Mouse (Mus musculus) embryonic fibroblast, embryonic 13.5 days (primary cell): ENCODE data around the gene Coq8a.

Source experiments
- CTCF ChIP-seq: IDR thresholded peaks from 2 replicates; pipeline ENCODE4 v1.5.1; 2011; ENCODE audit warnings: mild to moderate bottlenecking, control low read depth, low read length, moderate library complexity, borderline replicate concordance; ENCODE audit not compliant: insufficient read depth
- POLR2A ChIP-seq: IDR thresholded peaks from 2 replicates; pipeline ENCODE4 v1.6.1; 2011; ENCODE audit warnings: low read depth, mild to moderate bottlenecking, control low read depth, low read length, moderate library complexity

- TF ChIP-seq CTCF = no peak
- TF ChIP-seq POLR2A = no peak
Observed at GRCm38 (mm10) chr1:180162986-180163385, 36.4 kb downstream of the Coq8a start.
